In genomic region chr1:74771467-74771844, GRCm38 (mm10) we compare ENCODE assay signal across 8 mouse cellular contexts. TPM values are rescaled to one million over a fixed set of nuclear protein-coding genes. Genes with fewer than 3 reads are reported as not detected.
A peak's percentile ranks its signal among the peaks of the same experiment; 100 is the strongest.
DNase-seq lines count a peak whose midpoint lies in the region; ATAC-seq and TF ChIP-seq lines count a peak whose summit lies in the region.

No protein-coding gene starts in this region.

- H3K4me3 ChIP-seq in E14TG2a.4 (replicated peaks; ENCODE audit: low read length): peak overlapping the region; percentile 67
- H3K4me3 ChIP-seq in hindbrain, embryonic 11.5 days (ENCODE audit: low read depth, low read length): peak overlapping the region; percentile 44
- H3K4me3 ChIP-seq in midbrain, embryonic 11.5 days (ENCODE audit: low read depth, low read length): peak overlapping the region; percentile 47

- peak overlapping the region; percentile 92 for H3K4me2 ChIP-seq in hindbrain, embryonic 11.5 days (replicated peaks; ENCODE audit: low read depth, low read length)
- peak overlapping the region; percentile 74 for H3K4me2 ChIP-seq in midbrain, embryonic 11.5 days

- no peak for TF ChIP-seq CTCF in E14TG2a.4 (conservative IDR thresholded peaks at IDR 0.05; ENCODE audit: low read length)

- no peak overlapping the region for H3K9ac ChIP-seq in hindbrain, embryonic 11.5 days (ENCODE audit: low read depth, low read length)
- no peak overlapping the region for H3K9ac ChIP-seq in midbrain, embryonic 11.5 days (ENCODE audit: low read length)

- peak; percentile 90 for DNase-seq in heart, adult 11 months
- DNase-seq in heart, postnatal 25 days (ENCODE audit: low spot score): no peak
- DNase-seq in hindbrain, embryonic 11.5 days (ENCODE audit: low spot score): no peak
- DNase-seq in midbrain, embryonic 11.5 days (ENCODE audit: low spot score, missing footprints): no peak
- no peak for DNase-seq in cerebellum, postnatal 4 days (ENCODE audit: low spot score in 2 of 2)
- DNase-seq in urinary bladder, adult 18-20 months (ENCODE audit: low spot score in 2 of 2): no peak
- no peak for DNase-seq in urinary bladder, postnatal 4 days (ENCODE audit: low spot score in 2 of 2)

- intact Hi-C loops in heart, postnatal 25 days (cut with DNase I): no loop called here

- H3K4me1 ChIP-seq in E14TG2a.4 (replicated peaks; ENCODE audit: low read depth, low read length): peaks cover 63% of the 10 kb centered on the region
- peaks cover 11% of the 10 kb centered on the region for H3K4me1 ChIP-seq in hindbrain, embryonic 11.5 days (replicated peaks; ENCODE audit: control insufficient read depth, insufficient read depth, low read length)
- H3K4me1 ChIP-seq in midbrain, embryonic 11.5 days (ENCODE audit: control insufficient read depth, insufficient read depth, low read length): peaks cover 22% of the 10 kb centered on the region

- H3K9me3 ChIP-seq in E14TG2a.4 (ENCODE audit: low read length): no peaks in the 10 kb centered on the region
- H3K9me3 ChIP-seq in hindbrain, embryonic 11.5 days (ENCODE audit: control insufficient read depth, low read length): no peaks in the 10 kb centered on the region
- no peaks in the 10 kb centered on the region for H3K9me3 ChIP-seq in midbrain, embryonic 11.5 days (ENCODE audit: control insufficient read depth, low read length)

- H3K27me3 ChIP-seq in E14TG2a.4 (ENCODE audit: insufficient read depth, low read length): peaks cover 94% of the 10 kb centered on the region
- peaks cover 67% of the 10 kb centered on the region for H3K27me3 ChIP-seq in hindbrain, embryonic 11.5 days (ENCODE audit: control insufficient read depth, insufficient read depth, low read length)
- peaks cover 76% of the 10 kb centered on the region for H3K27me3 ChIP-seq in midbrain, embryonic 11.5 days (ENCODE audit: control insufficient read depth, insufficient read depth, low read length)

- no peak; the same call in 1 of the 2 replicates for ATAC-seq in hindbrain, embryonic 11.5 days (ENCODE audit: low FRiP score)
- no peak for ATAC-seq in midbrain, embryonic 11.5 days (ENCODE audit: low FRiP score)

- WGBS in hindbrain, embryonic 11.5 days: under 1% methylated on average over 11 of the region's 26 CpGs
- WGBS in midbrain, embryonic 11.5 days: 1% methylated on average over 14 of the region's 26 CpGs

- H3K27ac ChIP-seq in hindbrain, embryonic 11.5 days (ENCODE audit: low read depth, low read length): no peak overlapping the region
- H3K27ac ChIP-seq in midbrain, embryonic 11.5 days (ENCODE audit: low read depth, low read length): no peak overlapping the region

- H3K36me3 ChIP-seq in E14TG2a.4 (ENCODE audit: insufficient read depth, low read length): no peaks in the 10 kb centered on the region
- H3K36me3 ChIP-seq in hindbrain, embryonic 11.5 days (ENCODE audit: control insufficient read depth, insufficient read depth, low read length): no peaks in the 10 kb centered on the region
- H3K36me3 ChIP-seq in midbrain, embryonic 11.5 days (ENCODE audit: control insufficient read depth, insufficient read depth, low read length): no peaks in the 10 kb centered on the region

RNA-seq across cellular contexts. Expression of gene Wnt6, which starts 0.2 kb away (rescaled TPM):
- under 1 TPM in 1 of 2 experiments, not detected in 1; 0.20 TPM for total RNA-seq in heart, postnatal 25 days (2021)
- 6.7 and 10.0 TPM in 2 replicates for polyA plus RNA-seq in hindbrain, embryonic 11.5 days (2014; fragmentation: Nextera tagmentation; extraction: Ambion mirVana)
- polyA plus RNA-seq in midbrain, embryonic 11.5 days (2014; fragmentation: Nextera tagmentation; extraction: Ambion mirVana): 3.3 and 3.4 TPM in 2 replicates

RNA-seq across cellular contexts. Expression of gene Wnt10a, which starts 19.9 kb away (rescaled TPM):
- not detected for total RNA-seq in heart, postnatal 25 days (2021)
- 1.6 and 2.0 TPM in 2 replicates for polyA plus RNA-seq in hindbrain, embryonic 11.5 days (2014; fragmentation: Nextera tagmentation; extraction: Ambion mirVana)
- 1.4 and 2.3 TPM in 2 replicates for polyA plus RNA-seq in midbrain, embryonic 11.5 days (2014; fragmentation: Nextera tagmentation; extraction: Ambion mirVana)

RNA-seq across cellular contexts. Expression of gene Prkag3, which starts 22.4 kb away (rescaled TPM):
- total RNA-seq in heart, postnatal 25 days (2021): 1 to 10 TPM in 1 of 2 experiments, under 1 TPM in 1; 0.96 to 2.7 TPM
- polyA plus RNA-seq in hindbrain, embryonic 11.5 days (2014; fragmentation: Nextera tagmentation; extraction: Ambion mirVana): 0.22 TPM in 1 of 2 replicates, not detected in the other
- polyA plus RNA-seq in midbrain, embryonic 11.5 days (2014; fragmentation: Nextera tagmentation; extraction: Ambion mirVana): not detected in 2 replicates

RNA-seq across cellular contexts. Expression of gene Cyp27a1, which starts 58.1 kb away (rescaled TPM):
- 10 to 100 TPM; 11.1 to 11.9 TPM for total RNA-seq in heart, postnatal 25 days (2021)
- 6.4 TPM in 2 replicates for polyA plus RNA-seq in hindbrain, embryonic 11.5 days (2014; fragmentation: Nextera tagmentation; extraction: Ambion mirVana)
- 6.7 and 7.1 TPM in 2 replicates for polyA plus RNA-seq in midbrain, embryonic 11.5 days (2014; fragmentation: Nextera tagmentation; extraction: Ambion mirVana)
